Mouse (Mus musculus) heart, postnatal 10 days (tissue): ENCODE data around the gene Tmprss3. TPM values are rescaled to one million over a fixed set of nuclear protein-coding genes. Genes with fewer than 3 reads are reported as not detected.
A peak's percentile ranks its signal among the peaks of the same experiment; 100 is the strongest.

Source experiments
- DNase-seq, 2 experiments: peaks; one replicate each; pipeline ENCODE4 v3.0.0; 2021
- intact Hi-C: fragments of 180-260 bp; cut with DNase I; formaldehyde crosslinking; loops from one replicate; pipeline ENCODE4 v1.15.1; 2025
- total RNA-seq, 2 experiments: library from RNA; stranded (reverse); gene quantifications; 2 replicates each; pipeline ENCODE4 v1.2.3; 2021

Gene Tmprss3
- total RNA-seq, 2 experiments from 2014 or later = not detected

- intact Hi-C loops = no loop called here
- no peak for DNase-seq
These were observed 54.4 kb downstream of the Tmprss3 start, which contains the start of gene Tff2 for GRCm38 (mm10) chr17:31144040-31145037. Gene Tff2 (minus strand): TSS chr17:31144282.

DNA sequence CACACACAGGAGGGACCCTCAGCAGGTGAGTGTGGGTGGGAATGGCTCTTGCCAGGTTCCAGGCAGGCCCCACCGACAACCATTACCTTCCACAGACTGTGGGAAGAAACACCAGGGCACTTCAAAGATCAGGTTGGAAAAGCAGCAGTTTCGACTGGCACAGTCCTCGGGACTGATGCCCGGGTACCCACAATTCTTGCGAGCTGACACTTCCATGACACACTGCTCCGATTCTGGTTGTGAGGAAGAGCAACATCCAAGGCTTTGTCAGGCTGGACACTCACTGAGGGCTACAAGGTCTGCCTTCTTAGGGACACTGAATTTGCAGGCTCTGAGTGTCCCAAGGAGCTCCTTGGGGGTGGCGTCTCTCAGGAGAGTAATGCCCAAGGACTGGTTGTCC is 56.7 kb downstream of the Tmprss3 start:
- no peak for DNase-seq
- intact Hi-C loops = no loop called here

GRCm38 (mm10) chr17:31138398-31138797 is 60.4 kb downstream of the Tmprss3 start:
- peak; percentile 71 to 82 for DNase-seq
- intact Hi-C loops = loop anchor here (1.0 to 2.0 kb wide), 2 partner anchors 49 to 104 kb away; no protein-coding TSS in a partner anchor

DNA sequence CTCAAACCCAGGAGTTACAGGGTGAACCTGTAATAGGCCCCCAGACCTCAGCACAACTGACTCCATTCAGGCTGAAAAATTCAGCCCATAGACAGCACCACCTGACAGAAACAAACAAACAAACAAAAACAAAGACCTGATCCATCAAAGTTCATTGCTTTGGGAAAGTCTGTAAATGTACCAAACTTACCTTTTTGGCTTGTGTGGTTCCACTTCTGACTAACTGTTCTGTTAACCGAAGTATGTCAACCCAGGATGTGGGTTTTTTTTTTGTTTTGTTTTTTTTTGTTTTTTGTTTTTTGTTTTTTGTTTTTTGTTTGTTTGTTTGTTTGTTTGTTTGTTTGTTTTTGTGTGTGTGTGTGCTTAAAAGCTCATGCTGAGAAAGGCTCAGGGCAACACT is 62.0 kb downstream of the Tmprss3 start:
- no peak for DNase-seq
- intact Hi-C loops = no loop called here

DNA sequence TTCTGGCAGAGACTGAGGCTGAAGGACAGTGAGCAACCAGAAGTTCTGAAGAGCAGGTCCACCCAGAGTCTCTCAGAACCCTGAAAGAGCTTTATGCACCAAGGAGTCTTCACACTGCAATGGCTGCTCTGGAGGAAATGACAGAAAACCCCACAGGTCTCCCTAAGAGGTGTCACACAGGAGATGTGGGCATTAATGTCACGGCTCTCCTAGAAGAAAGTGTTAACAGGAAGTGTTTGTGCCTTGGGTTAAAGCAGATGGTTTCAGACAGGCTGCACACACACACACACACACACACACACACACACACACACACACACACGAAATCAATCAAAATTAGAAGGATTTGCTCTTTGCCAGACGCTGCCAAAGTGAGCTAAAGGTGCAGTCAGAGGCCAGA is 62.5 kb downstream of the Tmprss3 start:
- intact Hi-C loops = no loop called here
- DNase-seq = no peak

- DNase-seq = no peak
- intact Hi-C loops = no loop called here
These were observed 63.9 kb downstream of the Tmprss3 start for GRCm38 (mm10) chr17:31134913-31135312.

DNA sequence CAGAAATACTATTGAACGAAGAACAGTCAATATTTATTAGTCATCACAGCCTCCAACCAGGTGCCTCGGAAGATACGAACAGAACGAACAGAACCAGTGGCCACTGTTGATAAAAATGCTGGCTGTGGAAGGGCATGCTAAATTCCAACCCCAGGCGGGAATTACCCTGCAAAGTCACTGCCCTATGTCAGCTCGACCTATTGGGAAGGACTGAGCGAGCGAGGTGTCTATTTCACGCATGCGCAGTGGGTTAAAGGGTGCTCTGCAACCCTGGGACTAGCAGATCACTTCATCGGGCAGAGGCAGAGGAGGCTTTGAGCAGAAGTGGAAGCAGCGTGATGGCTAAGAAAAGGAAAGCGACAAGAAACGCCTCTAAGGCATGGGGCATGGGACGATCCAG is 65.0 kb downstream of the Tmprss3 start:
- DNase-seq = no peak
- intact Hi-C loops = no loop called here

GRCm38 (mm10) chr17:31131269-31131821 is 67.4 kb downstream of the Tmprss3 start:
- DNase-seq = no peak
- intact Hi-C loops = no loop called here

DNA sequence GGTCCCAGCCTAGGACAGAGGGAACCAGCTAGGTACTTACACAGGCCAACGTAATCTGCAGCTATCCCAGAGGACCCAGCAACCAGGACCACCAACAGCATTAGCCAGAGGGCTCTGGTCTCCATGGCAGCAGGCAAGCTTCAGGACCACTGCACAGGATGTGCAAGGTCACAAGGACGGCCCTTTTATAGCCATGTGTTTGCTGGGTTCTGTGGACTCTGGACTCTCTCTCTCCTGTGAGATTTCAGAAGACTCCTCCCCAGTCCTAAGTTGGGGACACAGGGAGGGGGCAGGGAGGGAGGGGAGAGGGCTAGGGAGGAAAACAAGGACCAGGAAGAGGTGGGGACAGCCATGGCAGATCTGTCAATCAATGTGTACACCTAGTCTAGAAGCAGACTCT is 69.3 kb downstream of the Tmprss3 start, which contains the start of gene Tff3:
Tff3 (minus strand) TSS at position 195 of the 400 bp plus-strand sequence.
- intact Hi-C loops = loop anchor here (10.0 kb wide), 1 partner anchor 365 kb away; no protein-coding TSS in a partner anchor
- no peak for DNase-seq

Other genes starting within 250 kb of the Tmprss3 start
- gene Umodl1, start 244.3 kb downstream of the Tmprss3 start, total RNA-seq = not detected
- 1 to 10 TPM; 8.9 to 10.0 TPM for gene Abcg1, start 141.3 kb downstream of the Tmprss3 start, total RNA-seq
- not detected for gene Tff3, start 69.3 kb downstream of the Tmprss3 start, total RNA-seq
- not detected for gene Tff2, start 54.7 kb downstream of the Tmprss3 start, total RNA-seq
- gene Tff1, start 33.7 kb downstream of the Tmprss3 start, total RNA-seq = not detected
- under 1 TPM; 0.43 to 0.62 TPM for gene Ubash3a, start 8.9 kb upstream of the Tmprss3 start, total RNA-seq
- 1 to 10 TPM; 1.2 to 1.7 TPM for gene Rsph1, start 78.4 kb upstream of the Tmprss3 start, total RNA-seq
- 10 to 100 TPM; 10.6 TPM for gene Slc37a1, start 87.8 kb upstream of the Tmprss3 start, total RNA-seq
- 1 to 10 TPM; 6.8 to 9.2 TPM for gene Pde9a, start 187.2 kb upstream of the Tmprss3 start, total RNA-seq